ENCODE assay signal across 24 mouse cellular contexts in the genomic region with DNA sequence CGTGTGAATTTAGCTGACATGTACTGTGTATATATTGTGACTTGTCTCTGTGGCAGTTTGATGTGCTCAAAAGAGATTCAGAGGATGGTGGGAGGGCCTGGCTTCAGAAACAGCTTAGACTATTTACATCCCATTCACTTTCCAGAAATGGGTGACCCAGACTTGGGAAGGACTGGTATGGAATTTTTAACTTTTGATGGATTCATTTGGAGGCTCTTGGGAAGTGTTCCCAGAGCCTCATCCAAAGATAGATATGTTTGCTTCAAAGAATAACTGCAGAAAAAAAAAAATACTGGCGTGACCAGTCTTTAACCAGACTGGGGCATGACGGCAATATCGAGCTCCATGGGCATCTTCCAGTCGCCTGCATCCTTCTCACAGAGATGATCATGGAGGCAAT.
DNase-seq lines count a peak whose midpoint lies in the region; ATAC-seq lines count a peak whose summit lies in the region.
"Had no signal": no experiment of that assay in that cellular context is flagged by ENCODE, and none has a peak within 500 bp of the region (broad histone marks: within the 10 kb centered on the region; RNA-seq: fewer than 3 reads in every experiment).

No protein-coding gene starts in this region.

- H3K9ac ChIP-seq in forebrain, embryonic 15.5 days (replicated peaks), result no peak overlapping the region
- H3K9ac ChIP-seq in forebrain, embryonic 14.5 days (ENCODE audit: low read length), result no peak overlapping the region
- H3K9ac ChIP-seq in midbrain, embryonic 16.5 days (ENCODE audit: low read depth, low read length), result no peak overlapping the region
- no peak overlapping the region for H3K9ac ChIP-seq in midbrain, embryonic 11.5 days (ENCODE audit: low read length)
- H3K9ac ChIP-seq: forebrain, embryonic 13.5 days; heart, embryonic 15.5 days; hindbrain, embryonic 13.5 days had no signal

- ATAC-seq in forebrain, embryonic 15.5 days (replicated peaks), result no peak
- no peak for ATAC-seq in forebrain, embryonic 14.5 days
- no peak for ATAC-seq in midbrain, embryonic 16.5 days
- no peak for ATAC-seq in midbrain, embryonic 11.5 days (ENCODE audit: low FRiP score)
- ATAC-seq: CD4-positive, CD25-positive, alpha-beta regulatory T cell, adult 4 months; forebrain, embryonic 13.5 days; hindbrain, postnatal 0 days had no signal

- H3K36me3 ChIP-seq in forebrain, embryonic 15.5 days, result no peaks in the 10 kb centered on the region
- H3K36me3 ChIP-seq in forebrain, embryonic 14.5 days (ENCODE audit: control insufficient read depth, insufficient read depth, low read length), result no peaks in the 10 kb centered on the region
- H3K36me3 ChIP-seq in midbrain, embryonic 16.5 days (ENCODE audit: control insufficient read depth, insufficient read depth, low read length), result no peaks in the 10 kb centered on the region
- no peaks in the 10 kb centered on the region for H3K36me3 ChIP-seq in midbrain, embryonic 11.5 days (ENCODE audit: control insufficient read depth, insufficient read depth, low read length)
- H3K36me3 ChIP-seq: embryonic facial prominence, embryonic 10.5 days; G1E; heart, embryonic 15.5 days; hindbrain, embryonic 13.5 days had no signal

- H3K4me2 ChIP-seq in forebrain, embryonic 15.5 days (replicated peaks), result no peak overlapping the region
- no peak overlapping the region for H3K4me2 ChIP-seq in forebrain, embryonic 14.5 days (ENCODE audit: low read length)
- no peak overlapping the region for H3K4me2 ChIP-seq in midbrain, embryonic 16.5 days (ENCODE audit: low read length)
- no peak overlapping the region for H3K4me2 ChIP-seq in midbrain, embryonic 11.5 days
- H3K4me2 ChIP-seq: forebrain, embryonic 13.5 days; heart, embryonic 11.5 days; heart, embryonic 15.5 days; hindbrain, embryonic 13.5 days had no signal

- H3K27ac ChIP-seq in forebrain, embryonic 15.5 days (replicated peaks), result 0 out of 2 replicates have a peak overlapping the region, but pooled peaks have one; percentile 11
- H3K27ac ChIP-seq in forebrain, embryonic 14.5 days (ENCODE audit: low read depth, low read length), result no peak overlapping the region
- H3K27ac ChIP-seq in midbrain, embryonic 16.5 days (ENCODE audit: low read length), result peak overlapping the region; percentile 10; the same call in 1 of the 2 replicates
- H3K27ac ChIP-seq in midbrain, embryonic 11.5 days (ENCODE audit: low read depth, low read length), result no peak overlapping the region
- H3K27ac ChIP-seq: embryonic facial prominence, embryonic 10.5 days; forebrain, embryonic 13.5 days; heart, adult 2 months; heart, embryonic 15.5 days had no signal

- no peaks in the 10 kb centered on the region for H3K9me3 ChIP-seq in forebrain, embryonic 15.5 days
- no peaks in the 10 kb centered on the region for H3K9me3 ChIP-seq in forebrain, embryonic 14.5 days (replicated peaks; ENCODE audit: control insufficient read depth, low read length)
- H3K9me3 ChIP-seq in midbrain, embryonic 16.5 days (replicated peaks; ENCODE audit: control insufficient read depth, low read length, poor library complexity, severe bottlenecking), result no peaks in the 10 kb centered on the region
- no peaks in the 10 kb centered on the region for H3K9me3 ChIP-seq in midbrain, embryonic 11.5 days (ENCODE audit: control insufficient read depth, low read length)
- H3K9me3 ChIP-seq: embryonic facial prominence, embryonic 10.5 days; forebrain, embryonic 13.5 days; G1E; heart, embryonic 15.5 days; hindbrain, embryonic 13.5 days had no signal

- DNase-seq in forebrain, embryonic 14.5 days (ENCODE audit: low spot score), result no peak
- peak; percentile 18 to 32 for DNase-seq in left cerebral cortex, postnatal 14 days (ENCODE audit: low spot score in 2 of 2)
- DNase-seq in left cerebral cortex, postnatal 4 days, result no peak
- no peak for DNase-seq in midbrain, embryonic 11.5 days (ENCODE audit: low spot score, missing footprints)
- peak; percentile 58 for DNase-seq in telencephalon, adult 2 months (ENCODE audit: low read depth, low spot score)
- DNase-seq: adrenal gland, adult 8-10 months; adrenal gland, postnatal 36 days; B cell, adult 2 months; cerebellum, adult 11-12 months; cerebellum, adult 9-11 months; cerebellum, postnatal 36 days; gastrocnemius, postnatal 14 days; heart, adult 2 months; heart, postnatal 14 days had no signal

- peaks cover 15% of the 10 kb centered on the region for H3K4me1 ChIP-seq in forebrain, embryonic 15.5 days
- peaks cover 4% of the 10 kb centered on the region; the same call in 1 of the 2 replicates for H3K4me1 ChIP-seq in forebrain, embryonic 14.5 days (ENCODE audit: control insufficient read depth, insufficient read depth, low read length)
- peaks cover 27% of the 10 kb centered on the region for H3K4me1 ChIP-seq in midbrain, embryonic 16.5 days (ENCODE audit: control insufficient read depth, insufficient read depth, low read length)
- H3K4me1 ChIP-seq in midbrain, embryonic 11.5 days (ENCODE audit: control insufficient read depth, insufficient read depth, low read length), result peaks cover 21% of the 10 kb centered on the region; the same call in 1 of the 2 replicates

- no peak overlapping the region for H3K4me3 ChIP-seq in forebrain, embryonic 15.5 days
- no peak overlapping the region for H3K4me3 ChIP-seq in forebrain, embryonic 14.5 days (ENCODE audit: low read depth, low read length)
- no peak overlapping the region for H3K4me3 ChIP-seq in midbrain, embryonic 16.5 days (ENCODE audit: low read depth, low read length)
- no peak overlapping the region for H3K4me3 ChIP-seq in midbrain, embryonic 11.5 days (ENCODE audit: low read depth, low read length)
- H3K4me3 ChIP-seq: embryonic facial prominence, embryonic 10.5 days; forebrain, embryonic 13.5 days; heart, adult 2 months; heart, embryonic 15.5 days; hindbrain, embryonic 13.5 days had no signal

- WGBS in forebrain, embryonic 15.5 days, result 77% methylated on average over 5 of the region's 5 CpGs
- WGBS in forebrain, embryonic 14.5 days, result 86% methylated on average over 5 of the region's 5 CpGs
- WGBS in midbrain, embryonic 16.5 days, result 73% methylated on average over 5 of the region's 5 CpGs
- WGBS in midbrain, embryonic 11.5 days, result 87% methylated on average over 5 of the region's 5 CpGs

- H3K27me3 ChIP-seq in forebrain, embryonic 15.5 days, result no peaks in the 10 kb centered on the region
- H3K27me3 ChIP-seq in forebrain, embryonic 14.5 days (replicated peaks; ENCODE audit: control insufficient read depth, insufficient read depth, low read length), result no peaks in the 10 kb centered on the region
- no peaks in the 10 kb centered on the region for H3K27me3 ChIP-seq in midbrain, embryonic 16.5 days (ENCODE audit: control insufficient read depth, insufficient read depth, low read depth, low read length)
- H3K27me3 ChIP-seq in midbrain, embryonic 11.5 days (ENCODE audit: control insufficient read depth, insufficient read depth, low read length), result no peaks in the 10 kb centered on the region; the same call in 1 of the 2 replicates
- H3K27me3 ChIP-seq: forebrain, embryonic 13.5 days; heart, embryonic 15.5 days; hindbrain, embryonic 13.5 days had no signal

- intact Hi-C loops in left cerebral cortex, postnatal 14 days (cut with DNase I), result no loop called here
- intact Hi-C loops in left cerebral cortex, postnatal 4 days (cut with DNase I), result no loop called here

Comparison
In these comparisons a context has a peak if more than half of its experiments do, and no peak if none do; other contexts are left out.
1. H3K27ac ChIP-seq: peak in forebrain, embryonic 15.5 days (single experiment) and midbrain, embryonic 16.5 days (single experiment); none in forebrain, embryonic 14.5 days (single experiment) and midbrain, embryonic 11.5 days (single experiment).
2. DNase-seq: peak in left cerebral cortex, postnatal 14 days (2 of 2) and telencephalon, adult 2 months (single experiment); none in forebrain, embryonic 14.5 days (single experiment), left cerebral cortex, postnatal 4 days (single experiment) and midbrain, embryonic 11.5 days (single experiment).